Mouse (Mus musculus) liver, postnatal 0 days (tissue): ENCODE results near the gene Igf1. TPM values are rescaled to one million over a fixed set of nuclear protein-coding genes. Genes with fewer than 3 reads are reported as not detected.
A peak's percentile ranks its signal among the peaks of the same experiment; 100 is the strongest.

ENCODE experiments used
- ATAC-seq: fragments of 200-750 bp; cut with Nextera tagmentation; 2 replicates; pipeline ENCODE4 v1.8.0; 2017; ENCODE audit warnings: mild to moderate bottlenecking, moderate library complexity
- DNase-seq: peaks from one replicate; pipeline ENCODE4 v3.0.0-alpha.2; 2016
- H3K27ac ChIP-seq: fragments of 300-500 bp; sonication (generic); 2 replicates; pipeline ENCODE4 v1.5.1; 2014; ENCODE audit warnings: antibody characterized with exemption, moderate library complexity, mild to moderate bottlenecking, low read depth
- H3K27me3 ChIP-seq: fragments of 300-500 bp; sonication (generic); 2 replicates; pipeline ENCODE4 v1.6.1; 2014; ENCODE audit warnings: low read length, control low read depth, mixed read lengths; ENCODE audit not compliant: insufficient read depth
- H3K36me3 ChIP-seq: fragments of 300-500 bp; sonication (generic); replicated peaks from 2 replicates; pipeline ENCODE4 v1.6.1; 2014; ENCODE audit warnings: mild to moderate bottlenecking, control low read depth, low read length, moderate library complexity, mixed read lengths; ENCODE audit not compliant: insufficient read depth
- H3K4me1 ChIP-seq: fragments of 300-500 bp; sonication (generic); 2 replicates; pipeline ENCODE4 v1.6.1; 2014; ENCODE audit warnings: antibody characterized with exemption, mild to moderate bottlenecking, control low read depth; ENCODE audit not compliant: insufficient read depth
- H3K4me2 ChIP-seq: fragments of 300-500 bp; sonication (generic); 2 replicates; pipeline ENCODE4 v1.6.1; 2014; ENCODE audit warnings: low read depth, mild to moderate bottlenecking, low read length, moderate library complexity, mixed read lengths
- H3K4me3 ChIP-seq: fragments of 300-500 bp; sonication (generic); 2 replicates; pipeline ENCODE4 v1.5.1; 2014; ENCODE audit warnings: low read depth, low read length
- H3K9ac ChIP-seq: fragments of 300-500 bp; sonication (generic); replicated peaks from 2 replicates; pipeline ENCODE4 v1.6.1; 2014; ENCODE audit warnings: mild to moderate bottlenecking, moderate library complexity
- H3K9me3 ChIP-seq: fragments of 300-500 bp; sonication (generic); 2 replicates; pipeline ENCODE4 v1.6.1; 2016; ENCODE audit warnings: mild to moderate bottlenecking, control low read depth, low read length, mixed read lengths
- CTCF ChIP-seq: sonication (generic); IDR thresholded peaks from 2 replicates; pipeline ENCODE4 v1.5.1; 2016; ENCODE audit warnings: antibody characterized with exemption, low read depth
- EP300 ChIP-seq: IDR thresholded peaks from 2 replicates; pipeline ENCODE4 v1.6.1; 2016; ENCODE audit warnings: antibody characterized with exemption, low read depth, mild to moderate bottlenecking
- WGBS: fragments of 180-500 bp; shearing (Covaris S2); extraction: QIAGEN DNeasy Blood & Tissue Kit; methylation state at CpG from one replicate; pipeline ENCODE4 v1.1.7; 2014; ENCODE audit not compliant: insufficient replicate concordance; 5-methylcytosine and 5-hydroxymethylcytosine counted together
- polyA plus RNA-seq: library from polyadenylated mRNA; unstranded; fragments of >200 nt; fragmentation: Nextera tagmentation; extraction: Ambion mirVana; gene quantifications from 2 replicates; pipeline ENCODE4 v1.2.1, GENCODE M21; 2015

Gene Igf1
- polyA plus RNA-seq, 1 experiment from 2014 or later, result 34.1 TPM

- Histone ChIP-seq H3K36me3 (no peaks in the 10 kb centered on the region), H3K9me3 (no peaks in the 10 kb centered on the region), H3K4me1 (no peaks in the 10 kb centered on the region), H3K27me3 (no peaks in the 10 kb centered on the region), H3K4me2 (no peak overlapping the region), H3K4me3 (no peak overlapping the region), H3K9ac (no peak overlapping the region), H3K27ac (no peak overlapping the region)
- ATAC-seq (no peak), DNase-seq (no peak)
- 76% methylated on average over 5 of the region's 5 CpGs for WGBS
- no peak for TF ChIP-seq CTCF
- no peak for TF ChIP-seq EP300
Observed at GRCm38 (mm10) chr10:87904324-87904723, 46.3 kb downstream of the Igf1 start.

- Histone ChIP-seq H3K27me3 (no peaks in the 10 kb centered on the region), H3K4me2 (no peak overlapping the region), H3K27ac (no peak overlapping the region), H3K4me3 (no peak overlapping the region), H3K9me3 (no peaks in the 10 kb centered on the region), H3K9ac (no peak overlapping the region), H3K4me1 (no peaks in the 10 kb centered on the region), H3K36me3 (no peaks in the 10 kb centered on the region)
- DNase-seq (no peak), ATAC-seq (no peak)
- TF ChIP-seq EP300 (no peak), CTCF (no peak)
- 75% methylated on average over 3 of the region's 3 CpGs for WGBS
Observed at GRCm38 (mm10) chr10:87905087-87905486, 47.0 kb downstream of the Igf1 start.

- no peaks in the 10 kb centered on the region for H3K9me3 ChIP-seq
- TF ChIP-seq EP300 (no peak), CTCF (no peak)
- 77% methylated on average over 3 of the region's 3 CpGs for WGBS
- peak; percentile 6; the same call in 1 of the 2 replicates for ATAC-seq
- no peak overlapping the region for H3K4me2 ChIP-seq
- H3K27me3 ChIP-seq, result no peaks in the 10 kb centered on the region
- H3K4me3 ChIP-seq, result no peak overlapping the region
- no peaks in the 10 kb centered on the region for H3K36me3 ChIP-seq
- DNase-seq, result no peak
- no peaks in the 10 kb centered on the region for H3K4me1 ChIP-seq
- H3K27ac ChIP-seq, result peak overlapping the region; percentile 85
- no peak overlapping the region for H3K9ac ChIP-seq
Observed at GRCm38 (mm10) chr10:87906121-87906520, 48.1 kb downstream of the Igf1 start.

DNA sequence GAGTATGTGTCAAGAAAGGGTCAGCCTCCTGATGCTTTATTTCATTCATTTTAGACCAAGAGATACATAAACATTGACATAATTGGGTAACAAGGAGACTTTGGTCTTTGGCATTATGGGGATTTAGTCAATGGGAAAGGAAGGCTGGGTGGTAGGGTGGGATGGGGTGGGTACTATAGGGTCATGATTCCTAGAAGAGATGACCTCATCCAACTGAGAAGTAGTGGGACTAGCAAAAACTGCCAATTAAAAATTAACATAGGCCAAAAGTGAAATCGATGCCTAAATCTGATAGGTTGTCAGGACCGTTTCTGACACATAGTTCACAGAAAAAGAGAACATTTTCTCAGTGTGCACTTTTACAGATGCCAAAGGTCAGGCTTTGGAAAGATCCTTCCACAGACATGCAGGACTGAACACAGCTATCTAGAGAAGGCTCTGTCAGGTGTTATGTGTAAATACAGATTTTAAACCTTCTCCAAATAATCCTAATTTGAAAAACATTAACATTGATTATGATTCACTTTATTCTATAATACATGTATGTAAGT is 48.8 kb downstream of the Igf1 start:
- Histone ChIP-seq H3K4me1 (no peaks in the 10 kb centered on the region), H3K36me3 (no peaks in the 10 kb centered on the region), H3K4me2 (no peak overlapping the region), H3K27me3 (no peaks in the 10 kb centered on the region), H3K9me3 (no peaks in the 10 kb centered on the region), H3K4me3 (no peak overlapping the region), H3K9ac (no peak overlapping the region), H3K27ac (peak overlapping the region; percentile 85)
- TF ChIP-seq EP300 (peak; percentile 23; the same call in 1 of the 2 replicates), CTCF (no peak)
- WGBS, result 57% methylated on average over 2 of the region's 2 CpGs
- DNase-seq (no peak), ATAC-seq (peak; percentile 97)

- H3K4me2 ChIP-seq, result no peak overlapping the region
- no peak for DNase-seq
- no peaks in the 10 kb centered on the region for H3K36me3 ChIP-seq
- H3K9me3 ChIP-seq, result no peaks in the 10 kb centered on the region
- TF ChIP-seq CTCF (no peak), EP300 (no peak)
- ATAC-seq, result no peak
- H3K4me3 ChIP-seq, result no peak overlapping the region
- WGBS, result 80% methylated on average over 3 of the region's 3 CpGs
- H3K9ac ChIP-seq, result no peak overlapping the region
- no peaks in the 10 kb centered on the region for H3K27me3 ChIP-seq
- no peak overlapping the region for H3K27ac ChIP-seq
- H3K4me1 ChIP-seq, result peaks cover 4% of the 10 kb centered on the region; the same call in 1 of the 2 replicates
Observed at GRCm38 (mm10) chr10:87913852-87914251, 55.8 kb downstream of the Igf1 start.

- DNase-seq, result no peak
- WGBS, result 33% methylated on average over 10 of the region's 10 CpGs
- Histone ChIP-seq H3K9me3 (no peaks in the 10 kb centered on the region), H3K27ac (no peak overlapping the region), H3K4me1 (peaks cover 4% of the 10 kb centered on the region; the same call in 1 of the 2 replicates), H3K36me3 (no peaks in the 10 kb centered on the region), H3K27me3 (no peaks in the 10 kb centered on the region), H3K9ac (no peak overlapping the region), H3K4me3 (no peak overlapping the region), H3K4me2 (no peak overlapping the region)
- ATAC-seq, result no peak
- TF ChIP-seq EP300 (no peak), CTCF (no peak)
Observed at GRCm38 (mm10) chr10:87914932-87915331, 56.9 kb downstream of the Igf1 start.
